Mouse (Mus musculus) liver, postnatal 0 days (tissue): ENCODE measurements around the gene Cfd. TPM values are rescaled to one million over a fixed set of nuclear protein-coding genes. Genes with fewer than 3 reads are reported as not detected.

Experiments
- ATAC-seq: fragments of 200-750 bp; cut with Nextera tagmentation; 2 replicates; pipeline ENCODE4 v1.8.0; 2017; ENCODE audit warnings: mild to moderate bottlenecking, moderate library complexity
- DNase-seq: peaks from one replicate; pipeline ENCODE4 v3.0.0-alpha.2; 2016
- H3K27ac ChIP-seq: fragments of 300-500 bp; sonication (generic); 2 replicates; pipeline ENCODE4 v1.5.1; 2014; ENCODE audit warnings: antibody characterized with exemption, moderate library complexity, mild to moderate bottlenecking, low read depth
- H3K27me3 ChIP-seq: fragments of 300-500 bp; sonication (generic); 2 replicates; pipeline ENCODE4 v1.6.1; 2014; ENCODE audit warnings: low read length, control low read depth, mixed read lengths; ENCODE audit not compliant: insufficient read depth
- H3K36me3 ChIP-seq: fragments of 300-500 bp; sonication (generic); replicated peaks from 2 replicates; pipeline ENCODE4 v1.6.1; 2014; ENCODE audit warnings: mild to moderate bottlenecking, control low read depth, low read length, moderate library complexity, mixed read lengths; ENCODE audit not compliant: insufficient read depth
- H3K4me1 ChIP-seq: fragments of 300-500 bp; sonication (generic); 2 replicates; pipeline ENCODE4 v1.6.1; 2014; ENCODE audit warnings: antibody characterized with exemption, mild to moderate bottlenecking, control low read depth; ENCODE audit not compliant: insufficient read depth
- H3K4me2 ChIP-seq: fragments of 300-500 bp; sonication (generic); 2 replicates; pipeline ENCODE4 v1.6.1; 2014; ENCODE audit warnings: low read depth, mild to moderate bottlenecking, low read length, moderate library complexity, mixed read lengths
- H3K4me3 ChIP-seq: fragments of 300-500 bp; sonication (generic); 2 replicates; pipeline ENCODE4 v1.5.1; 2014; ENCODE audit warnings: low read depth, low read length
- H3K9ac ChIP-seq: fragments of 300-500 bp; sonication (generic); replicated peaks from 2 replicates; pipeline ENCODE4 v1.6.1; 2014; ENCODE audit warnings: mild to moderate bottlenecking, moderate library complexity
- H3K9me3 ChIP-seq: fragments of 300-500 bp; sonication (generic); 2 replicates; pipeline ENCODE4 v1.6.1; 2016; ENCODE audit warnings: mild to moderate bottlenecking, control low read depth, low read length, mixed read lengths
- CTCF ChIP-seq: sonication (generic); IDR thresholded peaks from 2 replicates; pipeline ENCODE4 v1.5.1; 2016; ENCODE audit warnings: antibody characterized with exemption, low read depth
- EP300 ChIP-seq: IDR thresholded peaks from 2 replicates; pipeline ENCODE4 v1.6.1; 2016; ENCODE audit warnings: antibody characterized with exemption, low read depth, mild to moderate bottlenecking
- WGBS: fragments of 180-500 bp; shearing (Covaris S2); extraction: QIAGEN DNeasy Blood & Tissue Kit; methylation state at CpG from one replicate; pipeline ENCODE4 v1.1.7; 2014; ENCODE audit not compliant: insufficient replicate concordance; 5-methylcytosine and 5-hydroxymethylcytosine counted together
- polyA plus RNA-seq: library from polyadenylated mRNA; unstranded; fragments of >200 nt; fragmentation: Nextera tagmentation; extraction: Ambion mirVana; gene quantifications from 2 replicates; pipeline ENCODE4 v1.2.1, GENCODE M21; 2015

Gene Cfd
- polyA plus RNA-seq, 1 experiment from 2014 or later: not detected

DNA sequence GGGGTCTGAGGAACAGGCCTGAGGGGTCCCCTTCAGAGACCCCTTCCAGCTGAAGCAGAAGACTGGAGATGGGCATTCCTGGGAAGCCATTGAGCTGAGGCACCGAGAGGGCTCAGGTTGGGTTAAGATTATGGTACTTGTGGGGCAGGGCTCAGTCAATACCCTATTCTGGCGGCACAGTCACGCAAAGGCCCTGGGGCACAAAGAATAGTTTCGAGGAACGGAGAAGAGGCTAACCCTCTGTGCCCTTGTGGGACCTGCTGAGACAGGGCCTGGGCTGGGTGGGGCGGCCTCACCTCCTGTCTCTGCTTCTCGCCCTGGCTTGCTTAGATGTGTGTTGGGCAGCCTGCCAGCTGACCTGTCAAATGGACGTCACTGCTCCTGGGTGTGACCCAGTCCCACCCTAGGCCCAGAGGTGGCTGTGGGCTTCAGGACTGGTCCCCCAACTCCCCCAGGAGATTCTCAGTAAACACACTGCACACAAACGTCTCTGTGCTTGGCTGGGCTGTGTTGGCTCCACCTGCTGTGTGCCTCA lies 42.6 kb downstream of the Cfd start:
- Histone ChIP-seq H3K9ac (peak overlapping the region; percentile 16; the same call in 1 of the 2 replicates), H3K4me1 (peaks cover 74% of the 10 kb centered on the region), H3K4me2 (0 out of 2 replicates have a peak overlapping the region, but pooled peaks have one; percentile 22), H3K9me3 (no peaks in the 10 kb centered on the region), H3K27ac (no peak overlapping the region), H3K4me3 (no peak overlapping the region), H3K36me3 (peaks cover 48% of the 10 kb centered on the region), H3K27me3 (no peaks in the 10 kb centered on the region)
- no peak for ATAC-seq
- no peak for TF ChIP-seq EP300
- no peak for TF ChIP-seq CTCF
- DNase-seq: no peak
- 71% methylated on average over 9 of the region's 9 CpGs for WGBS

DNA sequence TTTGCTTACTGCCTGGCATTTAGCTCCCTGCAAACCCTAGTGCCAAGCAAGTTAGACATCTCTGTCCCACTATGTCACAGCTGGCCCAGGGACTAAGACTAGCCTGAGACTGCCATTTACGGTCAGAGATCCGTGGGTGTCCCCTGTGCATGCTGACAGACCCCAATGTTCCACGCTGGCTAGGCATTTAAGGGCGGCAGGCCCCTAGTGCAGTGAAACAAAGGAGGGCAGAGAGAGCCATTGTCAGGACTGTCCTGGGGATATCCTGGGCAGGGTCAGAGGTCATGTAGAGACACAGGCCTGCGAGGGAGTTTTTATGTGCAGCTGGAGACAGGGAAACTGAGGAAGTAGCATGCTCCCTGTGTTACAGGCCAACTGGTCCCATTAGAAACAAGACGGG lies 43.2 kb downstream of the Cfd start:
- Histone ChIP-seq H3K4me1 (peaks cover 79% of the 10 kb centered on the region), H3K4me2 (no peak overlapping the region)

DNA sequence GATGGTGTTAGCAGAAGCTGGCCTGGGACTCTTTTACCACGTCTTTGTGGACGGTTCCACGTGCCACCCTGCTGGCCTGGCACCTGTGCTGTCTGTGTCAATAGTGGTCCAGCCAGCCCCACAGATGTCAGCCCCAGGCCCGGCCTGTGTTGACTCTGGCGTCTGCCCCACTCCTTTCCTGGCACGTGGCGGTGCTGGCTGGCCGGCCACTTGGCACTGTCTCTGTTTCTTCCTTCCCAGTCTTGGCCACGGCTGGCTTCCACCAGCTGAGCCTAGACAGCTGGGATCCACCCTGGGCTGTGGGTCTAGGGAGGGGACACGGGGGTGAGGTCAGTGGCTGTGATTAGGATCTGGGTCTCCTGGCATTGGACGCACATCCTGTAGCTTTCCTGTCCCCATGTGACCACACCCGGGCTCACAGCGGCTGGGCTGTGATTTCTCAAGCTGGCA lies 43.6 kb downstream of the Cfd start:
- Histone ChIP-seq H3K4me2 (no peak overlapping the region), H3K9ac (no peak overlapping the region), H3K4me1 (peaks cover 79% of the 10 kb centered on the region), H3K4me3 (no peak overlapping the region), H3K27ac (peak overlapping the region; percentile 88), H3K36me3 (peaks cover 52% of the 10 kb centered on the region), H3K9me3 (no peaks in the 10 kb centered on the region), H3K27me3 (no peaks in the 10 kb centered on the region)
- peak; percentile 65 for DNase-seq
- peak; percentile 14 for ATAC-seq
- WGBS: 42% methylated on average over 13 of the region's 13 CpGs
- TF ChIP-seq EP300 (no peak), CTCF (no peak)

More for the DNA sequence above, 43.2 kb downstream of the Cfd start:
- ATAC-seq (no peak), DNase-seq (no peak)
- Histone ChIP-seq H3K36me3 (peaks cover 52% of the 10 kb centered on the region), H3K4me3 (no peak overlapping the region), H3K9me3 (no peaks in the 10 kb centered on the region), H3K9ac (no peak overlapping the region; the same call in 1 of the 2 replicates), H3K27me3 (no peaks in the 10 kb centered on the region), H3K27ac (peak overlapping the region; percentile 88)
- TF ChIP-seq CTCF: no peak
- no peak for TF ChIP-seq EP300
- 77% methylated on average over 6 of the region's 6 CpGs for WGBS

DNA sequence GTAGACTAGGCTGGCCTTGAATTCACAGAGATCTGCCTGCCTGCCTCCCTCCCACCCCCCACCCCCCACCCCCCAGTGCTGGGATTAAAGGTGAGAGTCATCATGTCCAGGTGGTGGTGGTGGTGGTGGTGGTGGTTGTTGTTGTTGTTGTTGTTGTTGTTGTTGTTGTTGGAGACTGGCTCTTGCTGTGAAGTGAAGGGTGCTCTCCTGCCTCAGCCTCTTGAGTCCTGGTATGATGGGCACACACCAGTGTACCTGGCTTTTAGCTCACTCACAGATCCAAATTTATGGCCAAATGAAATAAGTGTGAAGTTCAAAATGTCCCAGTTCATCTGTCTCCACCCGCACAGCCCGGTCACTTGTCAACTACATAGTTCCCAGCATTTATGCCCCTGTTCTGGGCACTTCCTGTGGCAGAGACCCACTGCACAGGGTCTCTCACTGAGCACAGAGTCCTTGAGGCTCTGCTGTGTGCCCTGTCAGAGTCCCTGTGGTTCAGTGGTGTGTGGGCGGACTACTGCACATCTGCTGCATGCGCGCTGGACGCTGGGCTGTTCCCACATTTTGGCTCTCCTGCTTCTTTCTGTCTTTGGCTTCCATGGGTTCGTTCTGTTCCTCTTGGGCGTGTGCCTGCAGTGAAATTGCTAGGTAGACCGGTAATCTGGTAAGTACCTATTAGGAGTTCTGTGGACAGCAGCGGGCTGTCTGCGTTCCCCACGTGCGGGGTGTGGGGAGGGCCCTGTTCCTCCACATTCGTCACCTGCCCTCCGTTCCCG lies 44.3 kb downstream of the Cfd start:
- Histone ChIP-seq H3K4me3 (no peak overlapping the region), H3K4me2 (no peak overlapping the region), H3K27me3 (no peaks in the 10 kb centered on the region), H3K36me3 (peaks cover 55% of the 10 kb centered on the region), H3K9me3 (no peaks in the 10 kb centered on the region), H3K27ac (peak overlapping the region; percentile 88), H3K4me1 (peaks cover 80% of the 10 kb centered on the region), H3K9ac (no peak overlapping the region)
- no peak for TF ChIP-seq CTCF
- TF ChIP-seq EP300: no peak
- 80% methylated on average over 16 of the region's 16 CpGs for WGBS
- no peak for DNase-seq
- no peak for ATAC-seq

DNA sequence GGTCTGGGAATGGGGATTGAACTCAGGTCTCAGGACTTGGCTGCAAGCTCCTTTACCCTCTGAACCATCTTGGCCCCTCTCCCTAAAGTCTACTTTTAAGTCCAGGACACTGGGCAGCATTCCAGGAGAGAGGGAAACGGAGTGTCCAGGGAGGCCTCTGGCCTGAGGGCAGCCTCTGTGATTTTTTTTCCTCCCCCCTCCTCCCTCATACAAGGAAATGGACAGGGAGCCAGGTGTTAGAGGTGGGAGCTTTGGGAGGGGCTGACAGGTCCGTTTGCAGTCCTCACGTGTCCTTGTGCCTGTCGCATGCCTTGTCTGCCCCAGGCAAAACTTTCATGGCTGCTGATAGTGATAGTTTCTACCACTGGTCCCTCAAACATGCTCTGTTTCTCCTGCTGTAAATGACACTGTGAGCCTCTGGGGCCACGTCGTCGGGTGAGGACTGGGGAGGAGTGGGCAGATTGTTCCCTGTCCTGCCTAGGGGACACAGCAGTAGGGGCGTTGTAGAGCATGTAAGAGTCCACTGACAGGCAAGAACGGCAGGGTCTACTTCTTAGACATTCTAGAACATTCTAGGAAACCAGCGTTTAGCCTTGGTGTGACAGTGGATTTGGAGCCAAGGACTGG lies 45.7 kb downstream of the Cfd start:
- Histone ChIP-seq H3K4me2 (peak overlapping the region; percentile 73), H3K4me1 (peaks cover 94% of the 10 kb centered on the region), H3K9me3 (no peaks in the 10 kb centered on the region), H3K9ac (peak overlapping the region; percentile 55; the same call in 1 of the 2 replicates), H3K27me3 (no peaks in the 10 kb centered on the region), H3K4me3 (no peak overlapping the region), H3K36me3 (peaks cover 55% of the 10 kb centered on the region), H3K27ac (peak overlapping the region; percentile 88)
- WGBS: 37% methylated on average over 10 of the region's 10 CpGs
- DNase-seq (no peak), ATAC-seq (peak; percentile 0; the same call in 1 of the 2 replicates)
- TF ChIP-seq EP300 (no peak), CTCF (no peak)

DNA sequence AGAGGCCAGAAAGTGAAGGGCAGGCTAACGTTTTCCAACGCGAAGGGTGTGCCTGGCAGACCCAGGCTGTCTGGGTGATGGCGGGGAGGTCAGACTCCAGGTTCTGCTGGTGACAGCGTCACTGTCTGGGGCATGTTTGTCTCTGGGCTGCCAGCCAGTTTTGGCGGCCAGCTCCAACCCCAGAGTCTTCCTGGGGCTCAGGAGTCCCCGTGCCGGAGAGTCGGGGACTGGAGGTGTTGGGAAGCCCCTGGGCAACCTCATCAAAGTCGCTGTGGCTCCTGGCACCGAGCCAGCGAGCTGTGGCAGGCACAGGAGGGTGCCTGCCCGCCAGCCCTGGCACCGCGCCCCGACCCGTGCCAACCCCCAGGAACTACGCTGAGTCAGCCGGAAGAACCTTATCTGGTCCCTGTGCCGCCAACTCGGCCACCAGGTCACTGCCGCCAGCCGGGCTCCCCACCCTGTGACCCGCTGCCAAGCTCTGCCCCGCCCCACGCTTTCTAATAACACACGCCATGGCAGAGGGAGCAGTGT lies 46.3 kb downstream of the Cfd start:
- TF ChIP-seq EP300 (peak; percentile 35; the same call in 1 of the 2 replicates), CTCF (no peak)
- peak overlapping the region; percentile 28; the same call in 1 of the 2 replicates for H3K4me3 ChIP-seq
- H3K4me2 ChIP-seq: peak overlapping the region; percentile 73
- peak overlapping the region; percentile 55 for H3K9ac ChIP-seq
- ATAC-seq (peak; percentile 84), DNase-seq (peak; percentile 88)
- 24% methylated on average over 24 of the region's 27 CpGs for WGBS
- peaks cover 96% of the 10 kb centered on the region for H3K4me1 ChIP-seq
- H3K27me3 ChIP-seq: no peaks in the 10 kb centered on the region
- peak overlapping the region; percentile 88 for H3K27ac ChIP-seq
- no peaks in the 10 kb centered on the region for H3K9me3 ChIP-seq
- H3K36me3 ChIP-seq: peaks cover 50% of the 10 kb centered on the region
